Mouse (Mus musculus) left cerebral cortex, postnatal 14 days (tissue): Measurements from ENCODE around the gene Clic1. TPM values are rescaled to one million over a fixed set of nuclear protein-coding genes. Genes with fewer than 3 reads are reported as not detected.

Source experiments
- DNase-seq, 2 experiments: peaks; one replicate each; pipeline ENCODE4 v3.0.0; 2021 to 2022; ENCODE audit warnings: low spot score in 2 of 2, mixed read lengths in 1 of 2
- intact Hi-C: fragments of 180-260 bp; cut with DNase I; formaldehyde crosslinking; loops from one replicate; pipeline ENCODE4 v1.15.1; 2025
- total RNA-seq, 2 experiments: library from RNA; stranded (reverse); gene quantifications; 2 replicates each; pipeline ENCODE4 v1.2.3; 2021

Gene Clic1
- total RNA-seq, 2 experiments from 2014 or later, result 10.1 to 13.8 TPM

DNA sequence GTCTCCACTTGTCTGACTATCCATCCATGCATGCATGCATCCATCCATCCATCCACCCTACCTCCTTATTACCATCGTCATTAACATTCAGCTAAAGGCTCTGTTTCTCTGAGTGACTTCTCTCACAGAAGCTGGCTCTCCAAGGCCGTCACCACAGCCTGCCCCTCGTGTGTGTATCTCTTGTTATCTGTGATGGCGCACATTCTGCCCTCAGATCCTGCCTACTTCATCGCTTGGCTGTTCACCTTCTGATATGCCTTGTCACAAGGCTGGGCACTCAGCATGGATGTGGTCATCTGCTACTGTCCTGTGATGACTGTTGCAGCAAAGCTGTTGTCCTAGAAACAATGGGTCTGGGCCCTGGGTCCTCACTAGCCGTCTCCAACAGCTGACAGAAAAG, 55.0 kb downstream of the Clic1 start:
- DNase-seq, result no peak
- intact Hi-C loops, result no loop called here

DNA sequence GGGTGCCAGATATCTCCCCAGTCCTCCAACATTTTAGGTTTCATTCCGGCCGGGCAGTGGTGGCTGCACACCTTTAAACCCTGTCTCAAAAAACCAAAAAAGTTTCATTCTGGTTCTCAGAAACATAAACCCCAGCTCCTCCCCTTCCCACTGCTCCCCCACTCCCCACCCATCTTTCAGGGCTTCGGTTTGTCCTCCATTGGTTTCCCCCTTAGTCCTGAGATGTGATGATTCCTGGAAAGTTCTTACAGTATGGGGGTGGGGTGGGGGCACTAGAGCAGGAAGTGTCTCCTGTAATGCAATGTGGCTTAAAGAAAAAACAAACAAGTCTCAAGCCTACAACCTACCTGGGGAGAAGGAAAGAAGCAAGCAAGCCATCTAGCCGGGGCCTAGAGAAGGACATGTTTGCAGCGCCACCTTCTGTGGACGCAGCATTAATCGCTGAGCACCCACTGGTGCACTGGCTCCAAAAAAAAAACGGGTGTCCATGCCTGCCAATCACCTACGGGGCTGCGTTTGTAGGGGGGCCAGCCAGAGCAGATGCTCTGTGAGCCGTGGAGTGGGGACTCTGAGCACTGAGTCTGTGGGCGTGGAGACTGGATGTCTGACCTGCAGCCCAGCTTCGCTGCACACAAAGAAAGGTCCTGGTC, 56.1 kb downstream of the Clic1 start:
- intact Hi-C loops, result loop anchor here (2.0 kb wide), 1 partner anchor 85 kb away; no protein-coding TSS in a partner anchor
- peak in 1 of 2 experiments; percentile 35 for DNase-seq

- intact Hi-C loops, result loop anchor here (2.0 kb wide), 1 partner anchor 86 kb away; no protein-coding TSS in a partner anchor
- no peak for DNase-seq
Observed at GRCm38 (mm10) chr17:35106522-35106921, 56.8 kb downstream of the Clic1 start.

- DNase-seq, result no peak
- intact Hi-C loops, result no loop called here
Observed at GRCm38 (mm10) chr17:35108097-35108496, 58.3 kb downstream of the Clic1 start, which contains the start of gene Ly6g5c. TSS of gene Ly6g5c (plus strand) at chr17:35108279.

Other genes starting within 250 kb of the Clic1 start
- not detected for gene Cyp21a1, start 245.4 kb upstream of the Clic1 start, total RNA-seq
- gene Stk19, start 213.0 kb upstream of the Clic1 start, total RNA-seq, result 10 to 100 TPM; 58.2 to 59.3 TPM
- gene Dxo, start 212.9 kb upstream of the Clic1 start, total RNA-seq, result 10 to 100 TPM; 33.5 to 35.8 TPM
- gene Skiv2l, start 199.8 kb upstream of the Clic1 start, total RNA-seq, result 10 to 100 TPM; 68.5 to 73.1 TPM
- 10 to 100 TPM; 29.1 to 30.5 TPM for gene Nelfe, start 199.6 kb upstream of the Clic1 start, total RNA-seq
- gene Cfb, start 187.4 kb upstream of the Clic1 start, total RNA-seq, result under 1 TPM in 1 of 2 experiments, not detected in 1; 0.20 TPM
- 1 to 10 TPM; 5.0 to 5.1 TPM for gene Zbtb12, start 170.5 kb upstream of the Clic1 start, total RNA-seq
- gene Gm20547, start 167.9 kb upstream of the Clic1 start, total RNA-seq, result under 1 TPM in 1 of 2 experiments, not detected in 1; 0.26 TPM
- gene C2, start 151.7 kb upstream of the Clic1 start, total RNA-seq, result 1 to 10 TPM; 2.5 to 2.9 TPM
- 100 to 1,000 TPM; 166 to 171 TPM for gene Ehmt2, start 151.5 kb upstream of the Clic1 start, total RNA-seq
- under 1 TPM; 0.38 to 0.40 TPM for gene Slc44a4, start 135.5 kb upstream of the Clic1 start, total RNA-seq
- gene Neu1, start 118.7 kb upstream of the Clic1 start, total RNA-seq, result 10 to 100 TPM; 32.1 to 32.8 TPM
- gene Hspa1b, start 90.7 kb upstream of the Clic1 start, total RNA-seq, result 1 to 10 TPM; 3.3 to 3.5 TPM
- not detected for gene Gm20481, start 80.1 kb upstream of the Clic1 start, total RNA-seq
- 1 to 10 TPM; 5.5 to 6.7 TPM for gene Hspa1a, start 77.8 kb upstream of the Clic1 start, total RNA-seq
- under 1 TPM; 0.15 TPM for gene Hspa1l, start 77.3 kb upstream of the Clic1 start, total RNA-seq
- gene Lsm2, start 68.1 kb upstream of the Clic1 start, total RNA-seq, result 10 to 100 TPM; 19.9 to 25.7 TPM
- 10 to 100 TPM; 43.1 to 48.6 TPM for gene Vars, start 49.0 kb upstream of the Clic1 start, total RNA-seq
- gene Vwa7, start 33.4 kb upstream of the Clic1 start, total RNA-seq, result under 1 TPM; 0.17 to 0.24 TPM
- under 1 TPM in 1 of 2 experiments, not detected in 1; 0.92 TPM for gene Sapcd1, start 21.9 kb upstream of the Clic1 start, total RNA-seq
- gene Msh5, start 3.2 kb upstream of the Clic1 start, total RNA-seq, result under 1 TPM; 0.59 to 0.75 TPM
- gene Ddah2, start 9.1 kb downstream of the Clic1 start, total RNA-seq, result 10 to 100 TPM; 16.9 to 19.4 TPM
- gene Ly6g6c, start 15.4 kb downstream of the Clic1 start, total RNA-seq, result not detected
- gene Mpig6b, start 16.2 kb downstream of the Clic1 start, total RNA-seq, result not detected
- 1 to 10 TPM; 2.4 to 2.9 TPM for gene Ly6g6e, start 26.9 kb downstream of the Clic1 start, total RNA-seq
- gene Ly6g6d, start 28.1 kb downstream of the Clic1 start, total RNA-seq, result 1 to 10 TPM in 1 of 2 experiments, not detected in 1; 1.2 TPM
- gene Ly6g6f, start 35.6 kb downstream of the Clic1 start, total RNA-seq, result not detected
- gene Abhd16a, start 39.3 kb downstream of the Clic1 start, total RNA-seq, result 100 to 1,000 TPM; 101 to 113 TPM
- gene Ly6g5c, start 58.3 kb downstream of the Clic1 start, total RNA-seq, result not detected
- gene Ly6g5b, start 65.5 kb downstream of the Clic1 start, total RNA-seq, result under 1 TPM in 1 of 2 experiments, not detected in 1; 0.59 TPM
- 10 to 100 TPM; 13.2 to 13.8 TPM for gene Gpank1, start 71.5 kb downstream of the Clic1 start, total RNA-seq
- gene Csnk2b, start 72.1 kb downstream of the Clic1 start, total RNA-seq, result 100 to 1,000 TPM; 195 to 225 TPM
- gene D17H6S53E, start 76.4 kb downstream of the Clic1 start, total RNA-seq, result 10 to 100 TPM; 24.6 TPM
- not detected for gene Apom, start 82.1 kb downstream of the Clic1 start, total RNA-seq
- gene Bag6, start 85.2 kb downstream of the Clic1 start, total RNA-seq, result 100 to 1,000 TPM; 285 to 306 TPM
- gene Prrc2a, start 114.9 kb downstream of the Clic1 start, total RNA-seq, result 100 to 1,000 TPM; 272 to 274 TPM
- 10 to 100 TPM; 10.6 to 12.3 TPM for gene Aif1, start 126.1 kb downstream of the Clic1 start, total RNA-seq
- 1 to 10 TPM; 5.8 to 7.8 TPM for gene Lst1, start 138.5 kb downstream of the Clic1 start, total RNA-seq
- 1 to 10 TPM in 1 of 2 experiments, under 1 TPM in 1; 0.55 to 1.0 TPM for gene Ltb, start 144.5 kb downstream of the Clic1 start, total RNA-seq
- gene Tnf, start 152.0 kb downstream of the Clic1 start, total RNA-seq, result not detected
- under 1 TPM; 0.42 to 0.72 TPM for gene Lta, start 155.4 kb downstream of the Clic1 start, total RNA-seq
- not detected for gene Gm16181, start 170.9 kb downstream of the Clic1 start, total RNA-seq
- 100 to 1,000 TPM; 454 to 455 TPM for gene Atp6v1g2, start 183.7 kb downstream of the Clic1 start, total RNA-seq
- gene Nfkbil1, start 185.8 kb downstream of the Clic1 start, total RNA-seq, result 10 to 100 TPM; 12.2 to 14.3 TPM
- gene Ddx39b, start 191.8 kb downstream of the Clic1 start, total RNA-seq, result 100 to 1,000 TPM; 221 to 230 TPM
- 10 to 100 TPM; 18.1 to 18.5 TPM for gene H2-D1, start 212.8 kb downstream of the Clic1 start, total RNA-seq